ENCODE assay signal across 27 mouse cellular contexts in genomic region chr7:94532520-94532919, GRCm38 (mm10).
"Had no signal": no experiment of that assay in that cellular context is flagged by ENCODE, and none has a peak within 500 bp of the region (broad histone marks: within the 10 kb centered on the region; RNA-seq: fewer than 3 reads in every experiment).

No protein-coding gene starts in this region.

- H3K36me3 ChIP-seq: embryonic facial prominence, embryonic 10.5 days; embryonic facial prominence, embryonic 12.5 days; embryonic facial prominence, embryonic 13.5 days; embryonic facial prominence, embryonic 15.5 days; forebrain, embryonic 10.5 days; forebrain, embryonic 12.5 days; forebrain, embryonic 15.5 days had no signal

- H3K9ac ChIP-seq: embryonic facial prominence, embryonic 12.5 days; embryonic facial prominence, embryonic 13.5 days; embryonic facial prominence, embryonic 15.5 days; forebrain, embryonic 12.5 days; forebrain, embryonic 13.5 days; forebrain, embryonic 15.5 days; forebrain, postnatal 0 days had no signal

- H3K9me3 ChIP-seq: embryonic facial prominence, embryonic 10.5 days; embryonic facial prominence, embryonic 12.5 days; embryonic facial prominence, embryonic 13.5 days; embryonic facial prominence, embryonic 15.5 days; forebrain, embryonic 10.5 days; forebrain, embryonic 12.5 days; forebrain, embryonic 13.5 days; forebrain, embryonic 15.5 days had no signal

- DNase-seq: cerebellum, adult 9-10 months; cerebellum, adult 9-11 months; cerebellum, postnatal 10 days; cerebellum, postnatal 14 days; cerebellum, postnatal 25 days; cerebellum, postnatal 36 days; embryo, embryonic 11 days; forebrain, postnatal 0 days; gastrocnemius, adult 2 months; gastrocnemius, postnatal 10 days; gastrocnemius, postnatal 14 days; gastrocnemius, postnatal 25 days; gastrocnemius, postnatal 36 days; heart, adult 11 months; heart, adult 18-20 months; heart, adult 2 months had no signal

- H3K4me3 ChIP-seq: embryonic facial prominence, embryonic 10.5 days; embryonic facial prominence, embryonic 12.5 days; embryonic facial prominence, embryonic 13.5 days; embryonic facial prominence, embryonic 15.5 days; erythroblast, embryonic 14.5 days; forebrain, embryonic 10.5 days; forebrain, embryonic 12.5 days; forebrain, embryonic 13.5 days; forebrain, embryonic 15.5 days; gastrocnemius, adult 2 months; heart, adult 2 months had no signal

- H3K4me2 ChIP-seq: embryonic facial prominence, embryonic 12.5 days; embryonic facial prominence, embryonic 13.5 days; embryonic facial prominence, embryonic 15.5 days; forebrain, embryonic 12.5 days; forebrain, embryonic 13.5 days; forebrain, embryonic 15.5 days had no signal

- H3K27ac ChIP-seq: embryonic facial prominence, embryonic 10.5 days; embryonic facial prominence, embryonic 12.5 days; embryonic facial prominence, embryonic 13.5 days; embryonic facial prominence, embryonic 15.5 days; forebrain, embryonic 10.5 days; forebrain, embryonic 12.5 days; forebrain, embryonic 13.5 days; forebrain, embryonic 15.5 days; gastrocnemius, adult 2 months; heart, adult 2 months had no signal

- H3K4me1 ChIP-seq: embryonic facial prominence, embryonic 10.5 days; embryonic facial prominence, embryonic 12.5 days; embryonic facial prominence, embryonic 13.5 days; embryonic facial prominence, embryonic 15.5 days; forebrain, embryonic 10.5 days; forebrain, embryonic 12.5 days; forebrain, embryonic 13.5 days; forebrain, embryonic 15.5 days had no signal

- H3K27me3 ChIP-seq: embryonic facial prominence, embryonic 12.5 days; embryonic facial prominence, embryonic 13.5 days; embryonic facial prominence, embryonic 15.5 days; forebrain, embryonic 12.5 days; forebrain, embryonic 13.5 days; forebrain, embryonic 15.5 days had no signal

- ATAC-seq: forebrain, embryonic 13.5 days; forebrain, embryonic 14.5 days; forebrain, embryonic 15.5 days; forebrain, embryonic 16.5 days; forebrain, postnatal 0 days had no signal
